Mouse (Mus musculus) cerebellum, adult 2 months (tissue): ENCODE results near the gene Hypk.
"Not testable (repeated sequence)": the region's sequence is repeated elsewhere in the genome, so short reads cannot be mapped to it uniquely, and the experiment has no call there.

Experiments
- CTCF ChIP-seq: fragments of 200-500 bp; IDR thresholded peaks from 2 replicates; pipeline ENCODE4 v1.5.1; 2011; ENCODE audit warnings: low read depth, mild to moderate bottlenecking, control low read depth, low read length, moderate library complexity, borderline replicate concordance; ENCODE audit not compliant: insufficient read depth
- POLR2A ChIP-seq: fragments of 200-500 bp; IDR thresholded peaks from 2 replicates; pipeline ENCODE4 v1.6.1; 2011; ENCODE audit warnings: low read length, control low read depth, borderline replicate concordance; ENCODE audit not compliant: insufficient read depth

DNA sequence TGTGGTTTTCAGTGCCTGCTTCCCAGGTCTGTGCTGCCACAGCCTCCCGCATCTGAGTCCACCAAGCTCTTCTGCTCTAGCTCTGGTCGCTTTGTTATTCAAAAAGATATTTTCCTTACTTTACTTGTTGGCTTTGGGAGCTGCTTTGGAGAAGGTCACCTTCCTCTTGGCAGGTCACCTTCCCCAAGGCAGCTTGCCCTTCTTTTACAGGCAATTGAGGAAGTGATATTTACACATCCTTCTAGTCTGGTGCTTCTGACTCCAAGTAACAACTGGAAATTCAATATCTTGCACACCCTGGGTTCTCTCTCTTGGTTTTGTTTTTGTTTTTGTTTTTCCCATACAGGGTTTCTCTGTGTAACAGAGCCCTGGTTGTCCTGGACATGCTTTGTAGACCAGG is 31.3 kb downstream of the Hypk start:
- TF ChIP-seq CTCF, POLR2A: not testable (repeated sequence)
